Mouse (Mus musculus): ENCODE data around the gene Vmn1r121. TPM values are rescaled to one million over a fixed set of nuclear protein-coding genes. Genes with fewer than 3 reads are reported as not detected.
"Not testable (repeated sequence)": the region's sequence is repeated elsewhere in the genome, so short reads cannot be mapped to it uniquely, and the experiment has no call there.

The Vmn1r121 gene
- not detected in 2 replicates for polyA plus RNA-seq (2015; fragmentation: Nextera tagmentation; extraction: Ambion mirVana)

DNA sequence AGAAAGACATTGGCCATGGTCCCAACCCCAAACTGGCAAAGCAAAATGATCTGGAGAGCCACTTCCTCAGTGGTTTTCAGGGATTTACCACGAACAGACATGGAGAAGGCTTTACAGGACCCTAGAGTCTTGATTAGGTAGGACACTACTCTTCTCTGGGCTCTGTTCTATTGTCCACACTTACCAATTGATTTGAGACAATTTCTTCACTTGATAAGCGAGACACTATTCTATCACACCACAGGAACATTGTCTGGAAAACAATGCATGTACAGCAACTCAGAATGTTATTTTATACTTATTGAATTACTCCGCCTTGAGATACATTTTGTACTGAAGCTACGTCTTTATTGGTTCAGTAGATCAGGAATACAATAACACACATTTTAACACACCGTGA lies at the start of gene Vmn1r121:
Gene Vmn1r121, minus strand, starts transcription at position 101 of the 400 bp plus-strand sequence.
- H3K27me3 ChIP-seq (ENCODE audit: control insufficient read depth, insufficient read depth, low read depth, low read length); H3K9me3 ChIP-seq (replicated peaks; ENCODE audit: control insufficient read depth, low read length): not testable (repeated sequence)
- 66% methylated on average over 4 of the region's 5 CpGs for WGBS (ENCODE audit: insufficient replicate concordance)

DNA sequence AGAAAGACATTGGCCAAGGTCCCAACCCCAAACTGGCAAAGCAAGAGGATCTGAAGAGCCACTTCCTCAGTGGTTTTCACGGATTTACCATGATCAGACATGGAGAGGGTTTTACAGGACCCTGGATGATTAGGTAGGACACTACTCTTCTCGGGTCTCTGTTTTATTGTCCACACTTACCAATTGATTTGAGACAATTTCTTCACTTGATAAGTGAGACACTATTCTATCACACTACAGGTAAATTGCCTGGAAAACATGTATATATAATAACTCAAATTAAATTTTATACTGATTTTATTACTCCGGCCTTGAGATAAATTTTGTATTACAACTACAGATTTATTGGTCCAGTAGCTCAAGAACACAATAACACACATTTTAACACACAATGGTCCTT lies 35.7 kb upstream of the Vmn1r121 start, which contains the start of gene Vmn1r122:
Gene Vmn1r122, minus strand, starts transcription at position 101 of the 400 bp plus-strand sequence.
- 31% methylated on average over 2 of the region's 3 CpGs for WGBS (ENCODE audit: insufficient replicate concordance)
- H3K9ac ChIP-seq (ENCODE audit: low read depth, low read length) = not testable (repeated sequence)

More for the DNA sequence above, at the start of gene Vmn1r121:
- not testable (repeated sequence) for H3K9ac ChIP-seq (ENCODE audit: low read depth, low read length); H3K27ac ChIP-seq (ENCODE audit: low read length); H3K36me3 ChIP-seq (ENCODE audit: control insufficient read depth, insufficient read depth); H3K4me3 ChIP-seq (ENCODE audit: low read depth, low read length); H3K4me1 ChIP-seq (ENCODE audit: control insufficient read depth, low read depth, low read length); ATAC-seq (ENCODE audit: low read depth); H3K4me2 ChIP-seq (ENCODE audit: low read depth, low read length)

DNA sequence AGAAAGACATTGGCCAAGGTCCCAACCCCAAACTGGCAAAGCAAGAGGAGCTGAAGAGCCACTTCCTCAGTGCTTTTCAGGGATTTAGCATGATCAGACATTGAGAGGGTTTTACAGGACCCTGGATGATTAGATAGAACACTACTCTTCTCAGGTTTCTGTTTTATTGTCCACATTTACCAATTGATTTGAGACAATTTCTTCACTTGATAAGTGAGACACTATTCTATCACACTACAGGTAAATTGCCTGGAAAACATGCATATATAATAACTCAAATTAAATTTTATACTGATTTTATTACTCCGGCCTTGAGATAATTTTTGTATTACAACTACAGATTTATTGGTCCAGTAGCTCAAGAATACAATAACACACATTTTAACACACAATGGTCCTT lies 44.6 kb downstream of the Vmn1r121 start, which contains the start of gene Vmn1r120:
Gene Vmn1r120, minus strand, starts transcription at position 101 of the 400 bp plus-strand sequence.
- ATAC-seq (ENCODE audit: low read depth); H3K4me2 ChIP-seq (ENCODE audit: low read depth, low read length); H3K9ac ChIP-seq (ENCODE audit: low read depth, low read length); H3K27ac ChIP-seq (ENCODE audit: low read length); H3K4me3 ChIP-seq (ENCODE audit: low read depth, low read length); H3K4me1 ChIP-seq (ENCODE audit: control insufficient read depth, low read depth, low read length); H3K9me3 ChIP-seq (replicated peaks; ENCODE audit: control insufficient read depth, low read length); H3K27me3 ChIP-seq (ENCODE audit: control insufficient read depth, insufficient read depth, low read depth, low read length); H3K36me3 ChIP-seq (ENCODE audit: control insufficient read depth, insufficient read depth): not testable (repeated sequence)
- 54% methylated on average over 1 of the region's 1 CpGs for WGBS (ENCODE audit: insufficient replicate concordance)

More for the DNA sequence above, 35.7 kb upstream of the Vmn1r121 start, which contains the start of gene Vmn1r122:
- not testable (repeated sequence) for H3K4me3 ChIP-seq (ENCODE audit: low read depth, low read length); H3K9me3 ChIP-seq (replicated peaks; ENCODE audit: control insufficient read depth, low read length); ATAC-seq (ENCODE audit: low read depth); H3K27ac ChIP-seq (ENCODE audit: low read length); H3K36me3 ChIP-seq (ENCODE audit: control insufficient read depth, insufficient read depth); H3K4me2 ChIP-seq (ENCODE audit: low read depth, low read length); H3K27me3 ChIP-seq (ENCODE audit: control insufficient read depth, insufficient read depth, low read depth, low read length); H3K4me1 ChIP-seq (ENCODE audit: control insufficient read depth, low read depth, low read length)

Other genes starting within 250 kb of the Vmn1r121 start
- gene Vmn1r116, start 226.3 kb downstream of the Vmn1r121 start, polyA plus RNA-seq (2015; fragmentation: Nextera tagmentation; extraction: Ambion mirVana) = not detected in 2 replicates
- gene Vmn1r117, start 214.4 kb downstream of the Vmn1r121 start, polyA plus RNA-seq (2015; fragmentation: Nextera tagmentation; extraction: Ambion mirVana) = not detected in 2 replicates
- gene Vmn1r118, start 186.2 kb downstream of the Vmn1r121 start, polyA plus RNA-seq (2015; fragmentation: Nextera tagmentation; extraction: Ambion mirVana) = not detected in 2 replicates
- not detected in 2 replicates for gene Vmn1r119, start 86.1 kb downstream of the Vmn1r121 start, polyA plus RNA-seq (2015; fragmentation: Nextera tagmentation; extraction: Ambion mirVana)
- gene Vmn1r120, start 44.7 kb downstream of the Vmn1r121 start, polyA plus RNA-seq (2015; fragmentation: Nextera tagmentation; extraction: Ambion mirVana) = not detected in 2 replicates
- not detected in 2 replicates for gene Vmn1r122, start 35.6 kb upstream of the Vmn1r121 start, polyA plus RNA-seq (2015; fragmentation: Nextera tagmentation; extraction: Ambion mirVana)
- not detected in 2 replicates for gene Vmn1r123, start 63.7 kb upstream of the Vmn1r121 start, polyA plus RNA-seq (2015; fragmentation: Nextera tagmentation; extraction: Ambion mirVana)
- not detected in 2 replicates for gene Gm5157, start 91.9 kb upstream of the Vmn1r121 start, polyA plus RNA-seq (2015; fragmentation: Nextera tagmentation; extraction: Ambion mirVana)
- not detected in 2 replicates for gene Vmn1r124, start 162.1 kb upstream of the Vmn1r121 start, polyA plus RNA-seq (2015; fragmentation: Nextera tagmentation; extraction: Ambion mirVana)
- not detected in 2 replicates for gene Vmn1r125, start 173.7 kb upstream of the Vmn1r121 start, polyA plus RNA-seq (2015; fragmentation: Nextera tagmentation; extraction: Ambion mirVana)
- gene Vmn1r126, start 203.0 kb upstream of the Vmn1r121 start, polyA plus RNA-seq (2015; fragmentation: Nextera tagmentation; extraction: Ambion mirVana) = not detected in 2 replicates
- gene Vmn1r127, start 221.3 kb upstream of the Vmn1r121 start, polyA plus RNA-seq (2015; fragmentation: Nextera tagmentation; extraction: Ambion mirVana) = not detected in 2 replicates